Mouse (Mus musculus) granulocyte monocyte progenitor cell, adult 5-6 weeks (primary cell): ENCODE data around the gene Wdr37. TPM values are rescaled to one million over a fixed set of nuclear protein-coding genes. Genes with fewer than 3 reads are reported as not detected.
"Not testable (repeated sequence)": the region's sequence is repeated elsewhere in the genome, so short reads cannot be mapped to it uniquely, and the experiment has no call there.

Experiments
- ATAC-seq: replicated peaks from 2 replicates; pipeline ENCODE4 v1.8.0; 2016; ENCODE audit warnings: mild to moderate bottlenecking, moderate TSS enrichment, inconsistent platforms; ENCODE audit not compliant: poor library complexity, severe bottlenecking
- total RNA-seq, 2 experiments: library from RNA; stranded (forward) in 1 of 2; stranded (reverse) in 1 of 2; fragments of 200-712, 200-1000 nt in 1 of 2; fragments of >200 nt in 1 of 2; fragmentation: Nextera tagmentation in 1 of 2; gene quantifications; 2 replicates each; pipeline ENCODE4 v1.2.3; 2014 to 2017

The Wdr37 gene
- total RNA-seq, 2 experiments from 2014 or later = 18.9 to 23.9 TPM

DNA sequence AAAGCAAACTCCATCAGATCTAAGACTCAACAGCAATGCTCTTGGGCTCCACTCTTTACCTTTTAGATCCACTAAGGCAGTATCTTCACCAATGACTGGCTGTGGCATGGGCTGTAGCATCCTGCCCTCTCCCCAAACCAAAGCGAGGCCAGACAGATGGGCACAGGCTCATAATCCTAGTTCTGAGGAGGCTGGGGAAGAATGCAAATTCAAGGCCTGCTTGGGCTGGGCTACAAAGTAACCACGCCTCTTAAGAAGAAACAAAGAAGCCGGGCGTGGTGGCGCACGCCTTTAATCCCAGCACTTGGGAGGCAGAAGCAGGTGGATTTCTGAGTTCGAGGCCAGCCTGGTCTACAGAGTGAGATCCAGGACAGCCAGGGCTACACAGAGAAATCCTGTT lies 29.9 kb downstream of the Wdr37 start:
- ATAC-seq = not testable (repeated sequence)

DNA sequence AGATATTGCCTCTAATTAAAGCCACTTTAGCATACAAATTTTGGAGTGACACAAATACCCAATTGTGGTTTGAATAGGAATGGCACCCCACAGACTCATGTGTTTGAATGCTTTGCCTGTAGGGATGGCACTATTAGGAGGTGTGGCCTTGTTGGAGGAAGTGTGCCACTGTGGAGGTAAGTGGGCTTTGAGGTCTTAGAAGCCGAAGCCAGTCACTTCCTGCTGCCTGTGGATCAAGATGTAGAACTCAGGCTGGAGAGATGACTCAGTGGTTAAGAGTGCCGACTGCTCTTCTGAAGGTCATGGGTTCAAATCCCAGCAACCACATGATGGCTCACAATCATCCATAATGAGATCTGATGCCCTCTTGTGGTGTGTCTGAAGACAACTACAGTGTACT lies 30.8 kb downstream of the Wdr37 start:
- peak; percentile 40; the same call in 1 of the 2 replicates for ATAC-seq

GRCm38 (mm10) chr13:8839937-8840336 lies 31.8 kb downstream of the Wdr37 start:
- no peak for ATAC-seq

DNA sequence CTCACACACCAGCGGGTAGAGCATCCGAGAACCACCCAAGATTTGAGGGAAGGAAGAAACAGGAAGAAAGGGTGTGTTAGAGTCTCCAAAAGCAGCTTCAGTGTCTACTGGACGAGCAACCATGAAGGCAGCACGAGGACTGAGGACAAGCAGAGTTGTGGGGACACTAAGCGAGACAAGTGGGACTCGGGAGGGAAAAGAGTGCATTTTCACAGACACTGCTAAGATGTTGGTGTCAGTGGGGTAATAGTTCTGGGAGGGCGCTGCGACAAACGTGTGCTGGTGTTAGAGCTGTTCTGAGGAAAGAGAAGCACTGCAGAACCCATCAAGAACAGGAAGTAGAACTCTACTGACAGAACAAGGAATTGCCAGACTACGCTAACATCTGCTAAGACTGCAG lies 32.6 kb downstream of the Wdr37 start:
- ATAC-seq = no peak

GRCm38 (mm10) chr13:8838394-8838793 lies 33.3 kb downstream of the Wdr37 start:
- ATAC-seq = no peak

DNA sequence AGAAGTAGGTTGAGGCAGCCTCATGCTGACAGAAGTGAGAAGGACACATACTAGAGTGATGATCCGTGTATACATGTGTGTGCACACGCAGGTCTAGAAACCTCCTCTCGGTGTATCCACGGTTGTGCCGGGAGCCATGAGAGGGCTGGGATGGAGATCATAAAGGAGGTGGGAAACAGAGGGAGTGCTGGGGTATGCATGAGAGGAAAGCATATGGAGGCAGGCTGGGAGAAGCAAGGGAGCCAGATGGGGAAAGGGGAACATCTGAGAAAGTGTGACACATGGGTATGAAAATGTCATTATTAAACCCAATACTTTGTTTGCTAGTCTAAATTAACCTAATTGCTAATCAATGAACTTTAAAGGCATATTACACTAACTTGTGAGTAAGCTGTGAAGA lies 37.1 kb downstream of the Wdr37 start:
- no peak for ATAC-seq

GRCm38 (mm10) chr13:8831546-8832251 lies 40.0 kb downstream of the Wdr37 start:
- ATAC-seq = no peak

DNA sequence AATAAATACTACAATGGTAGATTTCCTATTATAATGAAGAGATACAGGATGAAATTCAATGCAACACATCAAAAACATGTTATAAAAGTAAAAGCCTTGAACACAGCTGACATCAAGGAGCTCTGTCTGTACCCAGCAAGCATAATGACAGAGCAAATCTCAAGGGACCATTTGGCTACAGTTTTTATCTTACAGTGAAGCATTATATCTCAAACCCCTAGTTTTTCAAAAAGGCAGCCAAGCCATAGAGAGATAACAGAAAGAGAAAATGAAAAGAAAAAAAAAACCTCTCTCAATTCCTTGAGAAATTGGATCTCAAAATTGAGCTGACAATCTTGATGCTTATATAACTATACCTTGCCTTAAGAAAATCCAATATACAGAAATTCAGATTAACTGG lies 41.0 kb downstream of the Wdr37 start:
- no peak for ATAC-seq

- ATAC-seq = no peak
Observed at GRCm38 (mm10) chr13:8829784-8830183, 41.9 kb downstream of the Wdr37 start.

GRCm38 (mm10) chr13:8828946-8829345 lies 42.8 kb downstream of the Wdr37 start:
- no peak for ATAC-seq

- ATAC-seq = no peak
Observed at GRCm38 (mm10) chr13:8823546-8823945, 48.2 kb downstream of the Wdr37 start.

GRCm38 (mm10) chr13:8823120-8823519 lies 48.6 kb downstream of the Wdr37 start:
- no peak for ATAC-seq

DNA sequence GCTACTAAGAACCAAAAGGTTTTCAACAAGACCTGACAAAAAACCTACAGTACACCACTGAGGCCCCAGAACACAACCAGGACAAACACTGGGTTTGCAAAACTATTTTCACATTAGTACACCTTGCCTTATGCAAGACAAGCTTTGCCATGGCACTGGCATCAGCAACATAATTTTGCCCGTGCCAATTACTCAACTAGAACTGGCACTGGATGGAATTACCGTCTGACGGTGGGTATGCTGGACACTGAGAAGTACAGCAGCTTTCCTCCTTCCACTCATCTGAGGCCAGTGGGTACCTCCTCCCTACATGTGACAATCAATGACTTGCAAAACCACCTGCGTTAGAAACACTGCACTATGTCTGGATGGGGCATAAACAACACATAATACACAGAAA lies 49.5 kb downstream of the Wdr37 start:
- ATAC-seq = no peak

- no peak for ATAC-seq
Observed at GRCm38 (mm10) chr13:8805931-8806330, 65.8 kb downstream of the Wdr37 start.

- ATAC-seq = no peak
Observed at GRCm38 (mm10) chr13:8800576-8800975, 71.1 kb downstream of the Wdr37 start.

- no peak for ATAC-seq
Observed at GRCm38 (mm10) chr13:8793217-8793616, 78.5 kb downstream of the Wdr37 start.

GRCm38 (mm10) chr13:8785185-8785584 lies 86.5 kb downstream of the Wdr37 start:
- peak; percentile 67 for ATAC-seq

- ATAC-seq = no peak
Observed at GRCm38 (mm10) chr13:8784308-8785061, 87.2 kb downstream of the Wdr37 start.

DNA sequence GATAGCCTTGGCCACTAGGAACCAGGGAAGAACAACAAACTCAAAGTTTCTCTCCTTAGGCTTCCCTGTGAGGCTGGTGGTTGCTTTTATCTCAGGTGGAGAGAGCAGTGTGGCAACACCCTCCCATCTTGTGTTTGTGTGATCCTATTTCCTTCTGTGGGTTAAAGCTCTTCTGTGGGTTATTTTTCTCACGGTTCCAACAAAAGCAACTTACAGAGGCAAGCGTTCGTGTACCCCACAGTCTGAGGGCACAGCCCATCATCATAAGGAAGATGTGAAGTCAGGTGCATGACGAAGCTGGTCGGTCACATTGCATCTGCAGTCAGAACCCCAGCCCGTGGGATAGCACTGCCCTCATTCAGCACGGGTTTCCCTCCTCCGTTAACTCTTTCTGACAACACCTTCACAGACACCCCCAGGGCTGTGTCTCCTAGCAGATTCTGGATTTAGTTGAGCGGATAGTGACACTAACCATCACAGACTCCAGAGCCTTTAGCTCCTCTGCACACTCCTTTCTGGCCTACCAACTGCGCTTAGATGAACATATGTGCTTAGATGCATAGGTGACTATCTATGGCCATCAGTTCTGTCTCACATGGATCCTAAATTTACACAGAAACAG lies 87.9 kb downstream of the Wdr37 start:
- ATAC-seq = no peak

GRCm38 (mm10) chr13:8782636-8783035 lies 89.1 kb downstream of the Wdr37 start:
- no peak for ATAC-seq

- peak; percentile 97 for ATAC-seq
Observed at GRCm38 (mm10) chr13:8780441-8780840, 91.3 kb downstream of the Wdr37 start.
